Mouse (Mus musculus): Measurements from ENCODE around the gene Slc39a3.
"Not testable (repeated sequence)": the region's sequence is repeated elsewhere in the genome, so short reads cannot be mapped to it uniquely, and the experiment has no call there.

The Slc39a3 gene

GRCm38 (mm10) chr10:81001161-81001560, 36.1 kb downstream of the Slc39a3 start:
- DNase-seq, result no peak

GRCm38 (mm10) chr10:81000197-81001062, 36.8 kb downstream of the Slc39a3 start:
- DNase-seq, result no peak

- peak; percentile 89 for DNase-seq
These were observed 37.6 kb downstream of the Slc39a3 start for GRCm38 (mm10) chr10:80999362-81000196.

- peak; percentile 63 for DNase-seq
These were observed 38.4 kb downstream of the Slc39a3 start for GRCm38 (mm10) chr10:80998778-80999177.

GRCm38 (mm10) chr10:80998021-80998420, 39.2 kb downstream of the Slc39a3 start:
- DNase-seq, result no peak

- no peak for DNase-seq
These were observed 39.9 kb downstream of the Slc39a3 start for GRCm38 (mm10) chr10:80997332-80997731.

- no peak for DNase-seq
These were observed 40.7 kb downstream of the Slc39a3 start for GRCm38 (mm10) chr10:80996501-80996900.

- DNase-seq, result peak; percentile 90
These were observed 42.1 kb downstream of the Slc39a3 start for GRCm38 (mm10) chr10:80995091-80995632.

- DNase-seq, result no peak
These were observed 42.6 kb downstream of the Slc39a3 start for GRCm38 (mm10) chr10:80994621-80995020.

GRCm38 (mm10) chr10:80993276-80993675, 44.0 kb downstream of the Slc39a3 start:
- DNase-seq, result no peak

- DNase-seq, result no peak
These were observed 45.3 kb downstream of the Slc39a3 start for GRCm38 (mm10) chr10:80991945-80992344.

GRCm38 (mm10) chr10:80991007-80991406, 46.2 kb downstream of the Slc39a3 start:
- no peak for DNase-seq

- no peak for DNase-seq
These were observed 46.8 kb downstream of the Slc39a3 start for GRCm38 (mm10) chr10:80990406-80990805.

- DNase-seq, result not testable (repeated sequence)
These were observed 47.4 kb downstream of the Slc39a3 start for GRCm38 (mm10) chr10:80989854-80990253.

- DNase-seq, result no peak
These were observed 47.8 kb downstream of the Slc39a3 start for GRCm38 (mm10) chr10:80989446-80989845.

- peak; percentile 83 for DNase-seq
These were observed 49.4 kb downstream of the Slc39a3 start for GRCm38 (mm10) chr10:80987709-80988441.

GRCm38 (mm10) chr10:80986754-80987153, 50.5 kb downstream of the Slc39a3 start:
- no peak for DNase-seq

- no peak for DNase-seq
These were observed 51.1 kb downstream of the Slc39a3 start for GRCm38 (mm10) chr10:80985970-80986701.

- DNase-seq, result peak; percentile 61
These were observed 51.8 kb downstream of the Slc39a3 start for GRCm38 (mm10) chr10:80985241-80985969.

- DNase-seq, result no peak
These were observed 53.0 kb downstream of the Slc39a3 start for GRCm38 (mm10) chr10:80984223-80984622.

- DNase-seq, result no peak
These were observed 54.8 kb downstream of the Slc39a3 start for GRCm38 (mm10) chr10:80982381-80982780.

Measured in cerebellum, adult 8-10 months (tissue).